Mouse (Mus musculus) hindbrain, postnatal 0 days (tissue): Measurements from ENCODE around the gene Aff4. TPM values are rescaled to one million over a fixed set of nuclear protein-coding genes. Genes with fewer than 3 reads are reported as not detected.

ENCODE experiments used
- ATAC-seq: fragments of 200-750 bp; cut with Nextera tagmentation; 2 replicates; pipeline ENCODE4 v1.8.0; 2017; ENCODE audit warnings: mild to moderate bottlenecking, moderate TSS enrichment, moderate library complexity
- DNase-seq: peaks from one replicate; pipeline ENCODE4 v3.0.0-alpha.2; 2015; ENCODE audit warnings: low spot score
- H3K27ac ChIP-seq: fragments of 300-500 bp; sonication (generic); 2 replicates; pipeline ENCODE4 v1.5.1; 2014; ENCODE audit warnings: mild to moderate bottlenecking
- H3K27me3 ChIP-seq: fragments of 300-500 bp; sonication (generic); 2 replicates; pipeline ENCODE4 v1.6.1; 2014; ENCODE audit warnings: low read length, mixed read lengths; ENCODE audit not compliant: insufficient read depth
- H3K36me3 ChIP-seq: fragments of 300-500 bp; sonication (generic); 2 replicates; pipeline ENCODE4 v1.6.1; 2014; ENCODE audit warnings: low read length, mixed read lengths; ENCODE audit not compliant: insufficient read depth
- H3K4me1 ChIP-seq: fragments of 300-500 bp; sonication (generic); 2 replicates; pipeline ENCODE4 v1.6.1; 2014; ENCODE audit warnings: antibody characterized with exemption, low read length, mixed read lengths; ENCODE audit not compliant: insufficient read depth
- H3K4me2 ChIP-seq: fragments of 300-500 bp; sonication (generic); 2 replicates; pipeline ENCODE4 v1.6.1; 2014; ENCODE audit warnings: low read depth, mild to moderate bottlenecking, low read length, moderate library complexity, mixed read lengths
- H3K4me3 ChIP-seq: fragments of 300-500 bp; sonication (generic); 2 replicates; pipeline ENCODE4 v1.5.1; 2014; ENCODE audit warnings: low read length
- H3K9ac ChIP-seq: fragments of 300-500 bp; sonication (generic); replicated peaks from 2 replicates; pipeline ENCODE4 v1.6.1; 2014; ENCODE audit warnings: mild to moderate bottlenecking, low read length, moderate library complexity, mixed read lengths
- H3K9me3 ChIP-seq: fragments of 300-500 bp; sonication (generic); 2 replicates; pipeline ENCODE4 v1.6.1; 2016; ENCODE audit warnings: low read length, mixed read lengths
- CTCF ChIP-seq: IDR thresholded peaks from 2 replicates; pipeline ENCODE4 v1.5.1; 2016; ENCODE audit warnings: antibody characterized with exemption, control low read depth, low read depth
- WGBS: fragments of 180-500 bp; shearing (Covaris S2); extraction: QIAGEN DNeasy Blood & Tissue Kit; methylation state at CpG from one replicate; pipeline ENCODE4 v1.1.7; 2014; 5-methylcytosine and 5-hydroxymethylcytosine counted together
- polyA plus RNA-seq: library from polyadenylated mRNA; unstranded; fragments of >200 nt; fragmentation: Nextera tagmentation; extraction: Ambion mirVana; gene quantifications from 2 replicates; pipeline ENCODE4 v1.2.1, GENCODE M21; 2015
- total RNA-seq: library from RNA; depleted of rRNA; stranded (reverse); fragments of >200 nt; gene quantifications from 2 replicates; pipeline ENCODE4 v1.2.3, GENCODE M21; 2014

Gene Aff4
- total and polyA plus RNA-seq, 2 experiments from 2014 or later = 91.0 to 111 TPM

- Histone ChIP-seq H3K9me3 (no peaks in the 10 kb centered on the region), H3K4me3 (peak within 1 kb of the TSS; percentile 67), H3K4me2 (peak within 1 kb of the TSS; percentile 76), H3K36me3 (peaks cover 10% of the 10 kb centered on the region; the same call in 1 of the 2 replicates), H3K9ac (peak within 1 kb of the TSS; percentile 75), H3K27ac (peak within 1 kb of the TSS; percentile 70), H3K27me3 (no peaks in the 10 kb centered on the region), H3K4me1 (no peaks in the 10 kb centered on the region)
- WGBS = under 1% methylated on average over 21 of the region's 21 CpGs
- no peak for TF ChIP-seq CTCF
- ATAC-seq (peak; percentile 97), DNase-seq (peak; percentile 94)
Observed at GRCm38 (mm10) chr11:53324512-53324968, 26.1 kb upstream of the Aff4 start, which contains the start of gene Zcchc10. Gene Zcchc10 (plus strand): TSS chr11:53324679.

GRCm38 (mm10) chr11:53330325-53330724, 20.3 kb upstream of the Aff4 start:
- Histone ChIP-seq H3K27me3 (no peaks in the 10 kb centered on the region), H3K9me3 (no peaks in the 10 kb centered on the region), H3K4me2 (no peak overlapping the region), H3K4me1 (no peaks in the 10 kb centered on the region), H3K4me3 (no peak overlapping the region), H3K36me3 (peaks cover 28% of the 10 kb centered on the region), H3K27ac (no peak overlapping the region), H3K9ac (no peak overlapping the region)
- ATAC-seq (no peak), DNase-seq (no peak)
- WGBS = 93% methylated on average over 7 of the region's 7 CpGs
- TF ChIP-seq CTCF = no peak

DNA sequence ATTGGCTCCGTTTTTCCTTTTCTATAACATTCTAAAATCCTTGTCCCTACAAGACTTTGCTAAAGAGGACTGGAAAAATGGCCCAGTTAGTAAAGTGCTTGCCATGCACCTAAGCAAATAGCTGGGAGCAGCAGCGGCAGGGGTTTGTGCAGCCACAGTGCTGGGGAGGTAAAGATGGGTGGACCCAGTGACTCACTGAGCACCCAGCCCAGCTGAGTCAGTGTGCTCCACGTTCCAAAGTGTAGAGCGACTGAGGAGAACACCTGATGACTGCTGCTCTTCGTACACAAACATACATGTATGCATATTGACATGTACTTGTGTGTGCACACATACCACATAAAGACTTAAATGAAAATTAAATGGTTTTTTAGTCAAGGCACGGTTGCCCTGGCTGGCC, 19.5 kb upstream of the Aff4 start:
- 96% methylated on average over 6 of the region's 6 CpGs for WGBS
- no peak for TF ChIP-seq CTCF
- Histone ChIP-seq H3K36me3 (peaks cover 28% of the 10 kb centered on the region), H3K4me3 (no peak overlapping the region), H3K9ac (no peak overlapping the region), H3K27ac (no peak overlapping the region), H3K4me2 (no peak overlapping the region), H3K4me1 (no peaks in the 10 kb centered on the region), H3K9me3 (no peaks in the 10 kb centered on the region), H3K27me3 (no peaks in the 10 kb centered on the region)
- DNase-seq (no peak), ATAC-seq (no peak)

- Histone ChIP-seq H3K9ac (no peak overlapping the region), H3K27me3 (no peaks in the 10 kb centered on the region), H3K9me3 (no peaks in the 10 kb centered on the region), H3K27ac (no peak overlapping the region), H3K4me1 (no peaks in the 10 kb centered on the region), H3K4me2 (no peak overlapping the region), H3K4me3 (no peak overlapping the region), H3K36me3 (peaks cover 28% of the 10 kb centered on the region)
- ATAC-seq (no peak), DNase-seq (no peak)
- 91% methylated on average over 14 of the region's 14 CpGs for WGBS
- no peak for TF ChIP-seq CTCF
Observed at GRCm38 (mm10) chr11:53332076-53332680, 18.5 kb upstream of the Aff4 start.

DNA sequence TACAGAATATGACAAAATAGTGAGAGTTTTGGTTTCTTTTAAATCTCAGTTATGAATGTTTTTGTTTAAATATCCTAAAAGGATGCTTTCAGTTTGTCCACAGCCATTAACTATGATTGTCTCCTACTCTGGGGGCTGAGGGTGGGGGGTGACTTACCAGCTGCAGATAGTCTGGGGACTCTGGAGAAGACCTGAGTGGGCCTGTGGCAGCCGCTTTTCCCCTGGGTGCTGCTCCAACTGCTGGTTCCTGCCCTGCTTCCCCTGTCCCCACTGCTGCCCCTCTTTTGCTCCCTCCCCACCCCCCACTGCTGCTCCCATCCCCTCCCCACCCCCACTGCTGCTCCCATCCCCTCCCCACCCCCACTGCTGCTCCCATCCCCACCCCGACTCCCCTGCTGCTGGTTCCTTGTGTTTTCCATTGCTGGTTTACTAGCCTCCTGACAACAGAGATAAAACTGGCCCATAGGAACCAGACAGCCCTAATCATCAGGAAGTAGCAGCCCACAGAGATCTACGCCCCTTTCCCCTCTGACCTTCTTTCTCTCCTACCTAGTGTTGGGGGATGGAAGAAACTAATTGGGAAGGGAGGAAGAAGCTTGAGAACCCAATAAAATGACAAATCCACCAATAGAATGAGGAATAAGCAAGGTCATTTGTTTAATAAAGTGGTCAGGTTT, 15.0 kb upstream of the Aff4 start:
- ATAC-seq (no peak), DNase-seq (no peak)
- Histone ChIP-seq H3K27ac (no peak overlapping the region), H3K9ac (no peak overlapping the region), H3K36me3 (peaks cover 15% of the 10 kb centered on the region), H3K4me3 (no peak overlapping the region), H3K4me2 (no peak overlapping the region), H3K9me3 (no peaks in the 10 kb centered on the region), H3K4me1 (no peaks in the 10 kb centered on the region), H3K27me3 (no peaks in the 10 kb centered on the region)
- no peak for TF ChIP-seq CTCF
- WGBS = 43% methylated on average over 3 of the region's 3 CpGs

GRCm38 (mm10) chr11:53336182-53336571, 14.5 kb upstream of the Aff4 start:
- no peak for TF ChIP-seq CTCF
- no peaks in the 10 kb centered on the region for H3K27me3 ChIP-seq

GRCm38 (mm10) chr11:53336924-53337323, 13.7 kb upstream of the Aff4 start:
- TF ChIP-seq CTCF = no peak

More at GRCm38 (mm10) chr11:53336182-53336571, 14.5 kb upstream of the Aff4 start:
- Histone ChIP-seq H3K4me1 (no peaks in the 10 kb centered on the region), H3K36me3 (peaks cover 12% of the 10 kb centered on the region), H3K9ac (no peak overlapping the region), H3K27ac (no peak overlapping the region), H3K4me3 (no peak overlapping the region), H3K4me2 (no peak overlapping the region), H3K9me3 (no peaks in the 10 kb centered on the region)
- DNase-seq = no peak
- no peak for ATAC-seq

More at GRCm38 (mm10) chr11:53336924-53337323, 13.7 kb upstream of the Aff4 start:
- Histone ChIP-seq H3K36me3 (peaks cover 4% of the 10 kb centered on the region; the same call in 1 of the 2 replicates), H3K27me3 (no peaks in the 10 kb centered on the region), H3K4me1 (no peaks in the 10 kb centered on the region), H3K27ac (no peak overlapping the region), H3K4me3 (no peak overlapping the region), H3K9me3 (no peaks in the 10 kb centered on the region), H3K9ac (no peak overlapping the region), H3K4me2 (no peak overlapping the region)
- DNase-seq = no peak
- ATAC-seq = no peak
- WGBS = 73% methylated on average over 1 of the region's 1 CpGs
